Comparison of ENCODE assay signal across 23 mouse cellular contexts in genomic region chr19:25221964-25222640, GRCm38 (mm10). TPM values are rescaled to one million over a fixed set of nuclear protein-coding genes. Genes with fewer than 3 reads are reported as not detected.
DNase-seq lines count a peak whose midpoint lies in the region; ATAC-seq and TF ChIP-seq lines count a peak whose summit lies in the region.
"Had no signal": no experiment of that assay in that cellular context is flagged by ENCODE, and none has a peak within 500 bp of the region (broad histone marks: within the 10 kb centered on the region; RNA-seq: fewer than 3 reads in every experiment).

No protein-coding gene starts in this region.

- no peak overlapping the region for H3K27ac ChIP-seq in heart, embryonic 14.5 days (replicated peaks in 1 of 2; ENCODE audit: control insufficient read depth in 1 of 2, insufficient read depth in 1 of 2, low read depth in 2 of 2, low read length in 2 of 2)
- H3K27ac ChIP-seq: hindbrain, embryonic 13.5 days; intestine, embryonic 15.5 days; liver, embryonic 12.5 days; lung, embryonic 15.5 days; midbrain, embryonic 13.5 days; neural tube, embryonic 12.5 days had no signal

- no peak overlapping the region for H3K9ac ChIP-seq in heart, embryonic 14.5 days (ENCODE audit: low read length)
- H3K9ac ChIP-seq: hindbrain, embryonic 13.5 days; intestine, embryonic 15.5 days; liver, embryonic 12.5 days; lung, embryonic 15.5 days; midbrain, embryonic 13.5 days; neural tube, embryonic 12.5 days had no signal

- no peaks in the 10 kb centered on the region for H3K27me3 ChIP-seq in heart, embryonic 14.5 days (ENCODE audit: control insufficient read depth, insufficient read depth, low read length)
- H3K27me3 ChIP-seq in Patski = no peaks in the 10 kb centered on the region
- H3K27me3 ChIP-seq: CH12.LX; hindbrain, embryonic 13.5 days; intestine, embryonic 15.5 days; liver, embryonic 12.5 days; lung, embryonic 15.5 days; midbrain, embryonic 13.5 days; neural tube, embryonic 12.5 days had no signal

- CTCF ChIA-PET in Patski (lab: Charles Lee) = interaction anchor here (1.0 kb wide), 1 partner anchor 15 kb away, joined by 3 read pairs; the partner anchor contains the start of gene Kank1

- DNase-seq in heart, adult 11 months = no peak
- DNase-seq in Patski (ENCODE audit: low read depth, low spot score) = no peak
- DNase-seq in kidney, adult 8-10 months = peak; percentile 82 to 92
- DNase-seq in kidney, postnatal 14 days = peak; percentile 83
- no peak for DNase-seq in right cerebral cortex, postnatal 14 days
- DNase-seq: cerebellum, adult 11 months; cerebellum, postnatal 10 days; heart, postnatal 14 days; right cerebral cortex, adult 18-20 months; thymus, postnatal 4 days had no signal

- TF ChIP-seq CTCF in Patski (IDR thresholded peaks at IDR 0.05) = no peak

- POLR2A ChIA-PET in Patski (lab: Charles Lee) = interaction anchor here (0.7 kb wide), 1 partner anchor 10 kb away, joined by 3 read pairs; no protein-coding TSS in a partner anchor

- no peak overlapping the region for H3K4me3 ChIP-seq in heart, embryonic 14.5 days (ENCODE audit: control insufficient read depth in 1 of 2, insufficient read depth in 1 of 2, low read depth in 1 of 2, low read length in 2 of 2)
- H3K4me3 ChIP-seq: hindbrain, embryonic 13.5 days; intestine, embryonic 15.5 days; liver, embryonic 12.5 days; lung, embryonic 15.5 days; midbrain, embryonic 13.5 days; neural tube, embryonic 12.5 days had no signal

- H3K9me3 ChIP-seq in heart, embryonic 14.5 days (ENCODE audit: control insufficient read depth, low read length) = no peaks in the 10 kb centered on the region
- H3K9me3 ChIP-seq: hindbrain, embryonic 13.5 days; intestine, embryonic 15.5 days; liver, embryonic 12.5 days; lung, embryonic 15.5 days; midbrain, embryonic 13.5 days; neural tube, embryonic 12.5 days had no signal

- peaks cover 0 to 4% of the 10 kb centered on the region in 2 experiments; a peak in 2 of 4 replicates for H3K4me1 ChIP-seq in heart, embryonic 14.5 days (ENCODE audit: control insufficient read depth in 2 of 2, insufficient read depth in 2 of 2, low read length in 2 of 2)
- H3K4me1 ChIP-seq: hindbrain, embryonic 13.5 days; intestine, embryonic 15.5 days; liver, embryonic 12.5 days; lung, embryonic 15.5 days; midbrain, embryonic 13.5 days; neural tube, embryonic 12.5 days had no signal

- no peak for ATAC-seq in heart, embryonic 14.5 days (ENCODE audit: insufficient number of reproducible peaks, insufficient read depth, low FRiP score, low read depth)
- peak; percentile 92 for ATAC-seq in Patski
- no peak for ATAC-seq in erythroblast, adult 5-6 weeks (replicated peaks; ENCODE audit: low FRiP score, poor library complexity, severe bottlenecking)
- ATAC-seq: forebrain, embryonic 16.5 days; intestine, embryonic 15.5 days; liver, embryonic 12.5 days; midbrain, embryonic 13.5 days had no signal

- in situ Hi-C loops in Patski (cut with MboI; ENCODE audit: low pct_unique_long_range_greater_than_20kb) = no loop called here

- WGBS in heart, embryonic 14.5 days = 60% methylated on average over 9 of the region's 9 CpGs

- no peaks in the 10 kb centered on the region for H3K36me3 ChIP-seq in heart, embryonic 14.5 days (ENCODE audit: control insufficient read depth, insufficient read depth, low read length)
- H3K36me3 ChIP-seq: hindbrain, embryonic 13.5 days; intestine, embryonic 15.5 days; liver, embryonic 12.5 days; lung, embryonic 15.5 days; midbrain, embryonic 13.5 days; neural tube, embryonic 12.5 days had no signal

- 0 out of 2 replicates have a peak overlapping the region, but pooled peaks have one; percentile 13 for H3K4me2 ChIP-seq in heart, embryonic 14.5 days (ENCODE audit: low read length)
- H3K4me2 ChIP-seq: heart, embryonic 11.5 days; hindbrain, embryonic 13.5 days; intestine, embryonic 15.5 days; liver, embryonic 12.5 days; lung, embryonic 15.5 days; midbrain, embryonic 13.5 days; neural tube, embryonic 12.5 days had no signal

RNA-seq across cellular contexts. Expression of gene Kank1, which starts 14.7 kb away (rescaled TPM):
- polyA plus RNA-seq in heart, embryonic 14.5 days (2014; fragmentation: Nextera tagmentation; extraction: Ambion mirVana) = 43.2 and 46.4 TPM in 2 replicates
- polyA plus RNA-seq in Patski (2021) = 60.9 TPM
- total RNA-seq in erythroblast, adult 5-6 weeks (2015; ENCODE audit: low replicate concordance) = 3.1 TPM in 1 of 2 replicates, not detected in the other
- total RNA-seq in erythroblast, adult 5-6 weeks (2017; ENCODE audit: low replicate concordance) = 0.14 TPM in 1 of 2 replicates, not detected in the other
- total RNA-seq: megakaryocyte progenitor cell, adult 5-6 weeks; MEL had no signal

Comparison
In these comparisons a context has a peak if more than half of its experiments do, and no peak if none do; other contexts are left out.
1. DNase-seq: peak in kidney, adult 8-10 months (2 of 2) and kidney, postnatal 14 days (single experiment); none in heart, adult 11 months (single experiment), Patski (single experiment) and right cerebral cortex, postnatal 14 days (single experiment).